Mouse (Mus musculus) MEL (cell line): ENCODE data around the gene Nptxr. TPM values are rescaled to one million over a fixed set of nuclear protein-coding genes. Genes with fewer than 3 reads are reported as not detected.
"Not testable (repeated sequence)": the region's sequence is repeated elsewhere in the genome, so short reads cannot be mapped to it uniquely, and the experiment has no call there.

Experiments
- DNase-seq: peaks from one replicate; pipeline ENCODE4 v3.0.0; 2011; ENCODE audit warnings: low read depth, low spot score
- H3K27ac ChIP-seq: 2 replicates; pipeline ENCODE4 v1.5.1; 2012; ENCODE audit warnings: low read depth, mild to moderate bottlenecking, control low read depth, low read length, moderate library complexity; ENCODE audit not compliant: control insufficient read depth
- H3K27me3 ChIP-seq, 2 experiments: fragments of 150-350 bp in 1 of 2; sonication (generic) in 1 of 2; 2 replicates each; pipeline ENCODE4 v1.6.1; 2012; ENCODE audit warnings: low read length in 2 of 2, mild to moderate bottlenecking in 2 of 2, improper control_type of control experiment in 1 of 2, moderate library complexity in 1 of 2; ENCODE audit not compliant: insufficient read depth in 2 of 2, control insufficient read depth in 1 of 2
- H3K36me3 ChIP-seq, 2 experiments: 2 replicates each; pipeline ENCODE4 v1.6.1; 2012 to 2014; ENCODE audit warnings: low read length in 2 of 2, improper control_type of control experiment in 1 of 2, inconsistent platforms in 1 of 2, mild to moderate bottlenecking in 1 of 2; ENCODE audit not compliant: insufficient read depth in 2 of 2, control insufficient read depth in 1 of 2
- H3K4me1 ChIP-seq, 2 experiments: fragments of 150-350 bp in 1 of 2; sonication (generic) in 1 of 2; 2 replicates each; pipeline ENCODE4 v1.6.1; 2012; ENCODE audit warnings: low read length in 2 of 2, improper control_type of control experiment in 1 of 2, mild to moderate bottlenecking in 1 of 2; ENCODE audit not compliant: insufficient read depth in 2 of 2, control insufficient read depth in 1 of 2
- H3K4me3 ChIP-seq, 2 experiments: fragments of 150-350 bp in 1 of 2; sonication (generic) in 1 of 2; 2 replicates each; pipeline ENCODE4 v1.5.1; 2012; ENCODE audit warnings: low read depth in 2 of 2, low read length in 2 of 2, mild to moderate bottlenecking in 2 of 2, moderate library complexity in 2 of 2, control low read depth in 1 of 2, improper control_type of control experiment in 1 of 2; ENCODE audit not compliant: control insufficient read depth in 1 of 2, insufficient read depth in 1 of 2
- H3K79me2 ChIP-seq: 2 replicates; pipeline ENCODE4 v1.6.1; 2012; ENCODE audit warnings: mild to moderate bottlenecking, low read length, moderate library complexity; ENCODE audit not compliant: control insufficient read depth, poor library complexity, insufficient read depth
- H3K9ac ChIP-seq: 2 replicates; pipeline ENCODE4 v1.6.1; 2012; ENCODE audit warnings: low read depth, mild to moderate bottlenecking, control low read depth, low read length, moderate library complexity; ENCODE audit not compliant: control insufficient read depth, poor library complexity, severe bottlenecking
- H3K9me3 ChIP-seq: fragments of 150-350 bp; sonication (generic); replicated peaks from 2 replicates; pipeline ENCODE4 v1.6.1; 2012; ENCODE audit warnings: mild to moderate bottlenecking, low read length, improper control_type of control experiment, moderate library complexity; ENCODE audit not compliant: insufficient read depth
- E2F4 ChIP-seq: IDR thresholded peaks from 2 replicates; pipeline ENCODE4 v1.6.1; 2011; ENCODE audit warnings: low read depth, low read length, improper control_type of control experiment, borderline replicate concordance
- EP300 ChIP-seq, 2 experiments: IDR thresholded peaks; 2 replicates each; pipeline ENCODE4 v1.6.1; 2011; ENCODE audit warnings: improper control_type of control experiment in 2 of 2, low read length in 2 of 2, low read depth in 1 of 2, mild to moderate bottlenecking in 1 of 2
- ETS1 ChIP-seq: IDR thresholded peaks from 2 replicates; pipeline ENCODE4 v1.6.1; 2012; ENCODE audit warnings: low read depth, mild to moderate bottlenecking, inconsistent platforms, low read length, improper control_type of control experiment, moderate library complexity
- GABPA ChIP-seq: IDR thresholded peaks from 2 replicates; pipeline ENCODE4 v1.6.1; 2012; ENCODE audit warnings: low read depth, mild to moderate bottlenecking, inconsistent platforms, low read length, improper control_type of control experiment, moderate library complexity
- JUND ChIP-seq: IDR thresholded peaks from 2 replicates; pipeline ENCODE4 v1.6.1; 2011; ENCODE audit warnings: low read depth, mild to moderate bottlenecking, improper control_type of control experiment, low read length
- KAT2A ChIP-seq: conservative IDR thresholded peaks from 2 replicates; pipeline ENCODE4 v1.6.1; 2012; ENCODE audit warnings: low read depth, low read length, improper control_type of control experiment, inconsistent platforms
- MAFK ChIP-seq: IDR thresholded peaks from 2 replicates; pipeline ENCODE4 v1.6.1; 2011; ENCODE audit warnings: low read depth, mild to moderate bottlenecking, low read length, improper control_type of control experiment, borderline replicate concordance
- MAX ChIP-seq: IDR thresholded peaks from 2 replicates; pipeline ENCODE4 v1.6.1; 2011; ENCODE audit warnings: low read length, improper control_type of control experiment
- MAZ ChIP-seq: IDR thresholded peaks from 2 replicates; pipeline ENCODE4 v1.6.1; 2012; ENCODE audit warnings: low read depth, mild to moderate bottlenecking, inconsistent platforms, low read length, improper control_type of control experiment
- NELFE ChIP-seq: IDR thresholded peaks from 2 replicates; pipeline ENCODE4 v1.6.1; 2011; ENCODE audit warnings: low read depth, low read length, improper control_type of control experiment
- NRF1 ChIP-seq: IDR thresholded peaks from 2 replicates; pipeline ENCODE4 v1.6.1; 2014; ENCODE audit warnings: low read depth, mild to moderate bottlenecking, inconsistent platforms, low read length, improper control_type of control experiment, moderate library complexity; ENCODE audit not compliant: poor library complexity, insufficient read depth, severe bottlenecking
- POLR2A ChIP-seq, 2 experiments: IDR thresholded peaks; 2 replicates each; pipeline ENCODE4 v1.6.1; 2011 to 2012; ENCODE audit warnings: low read length in 2 of 2, mild to moderate bottlenecking in 2 of 2, control low read depth in 1 of 2, improper control_type of control experiment in 1 of 2, low read depth in 1 of 2, moderate library complexity in 1 of 2; ENCODE audit not compliant: control insufficient read depth in 1 of 2, insufficient read depth in 1 of 2, poor library complexity in 1 of 2
- RCOR1 ChIP-seq: IDR thresholded peaks from 2 replicates; pipeline ENCODE4 v1.6.1; 2012; ENCODE audit warnings: low read depth, mild to moderate bottlenecking, inconsistent platforms, low read length, improper control_type of control experiment
- USF1 ChIP-seq: IDR thresholded peaks from 2 replicates; pipeline ENCODE4 v1.6.1; 2014; ENCODE audit warnings: low read depth, mild to moderate bottlenecking, inconsistent platforms, low read length, improper control_type of control experiment, moderate library complexity
- ZC3H11A ChIP-seq: IDR thresholded peaks from 2 replicates; pipeline ENCODE4 v1.6.1; 2012; ENCODE audit warnings: low read depth, mild to moderate bottlenecking, inconsistent platforms, low read length, improper control_type of control experiment
- ZKSCAN1 ChIP-seq: IDR thresholded peaks from 2 replicates; pipeline ENCODE4 v1.6.1; 2012; ENCODE audit warnings: low read depth, mild to moderate bottlenecking, inconsistent platforms, low read length, improper control_type of control experiment, moderate library complexity
- ZMIZ1 ChIP-seq: IDR thresholded peaks from 2 replicates; pipeline ENCODE4 v1.6.1; 2012; ENCODE audit warnings: low read depth, mild to moderate bottlenecking, inconsistent platforms, low read length, improper control_type of control experiment, moderate library complexity
- ZNF384 ChIP-seq: IDR thresholded peaks from 2 replicates; pipeline ENCODE4 v1.6.1; 2012; ENCODE audit warnings: low read depth, mild to moderate bottlenecking, inconsistent platforms, low read length, improper control_type of control experiment
- polyA plus RNA-seq, 2 experiments: library from polyadenylated mRNA; stranded (reverse) in 1 of 2; unstranded in 1 of 2; fragments of >175 nt in 1 of 2; fragments of >200 nt in 1 of 2; gene quantifications; 2 replicates each; pipeline versions ENCODE4 v1.2.1 to v1.2.4; 2012; ENCODE audit warnings: low replicate concordance in 2 of 2, low read depth in 1 of 2; ENCODE audit not compliant: insufficient read length in 2 of 2, insufficient read depth in 1 of 2, missing spikeins in 1 of 2
- total RNA-seq: library from RNA; depleted of rRNA; stranded (reverse); fragments of 300-350 nt; gene quantifications from 2 replicates; pipeline ENCODE4 v1.2.3, GENCODE M21; 2012

The Nptxr gene
- total and polyA plus RNA-seq, 3 experiments, result 0.04 to 0.33 TPM; not detected in 1

GRCm38 (mm10) chr15:79813666-79814258 is 9.2 kb upstream of the Nptxr start:
- DNase-seq, result no peak
- H3K36me3 ChIP-seq, result no peaks in the 10 kb centered on the region
- peaks cover 7% of the 10 kb centered on the region in 2 experiments; a peak in 3 of 4 replicates for H3K27me3 ChIP-seq
- H3K27ac ChIP-seq, result no peak overlapping the region
- no peak overlapping the region for H3K9ac ChIP-seq
- H3K4me1 ChIP-seq, result no peaks in the 10 kb centered on the region
- TF ChIP-seq MAX (no peak), MAZ (no peak), JUND (no peak), MAFK (no peak), ZC3H11A (no peak), E2F4 (no peak), GABPA (no peak), KAT2A (no peak), ZNF384 (no peak), NELFE (no peak)
- H3K4me3 ChIP-seq, result no peak overlapping the region
- H3K9me3 ChIP-seq, result no peaks in the 10 kb centered on the region
- H3K79me2 ChIP-seq, result no peaks in the 10 kb centered on the region

GRCm38 (mm10) chr15:79812840-79813239 is 8.3 kb upstream of the Nptxr start:
- H3K4me1 ChIP-seq, H3K36me3 ChIP-seq, H3K9ac ChIP-seq, H3K9me3 ChIP-seq, H3K27ac ChIP-seq, H3K79me2 ChIP-seq, H3K27me3 ChIP-seq, H3K4me3 ChIP-seq, DNase-seq: not testable (repeated sequence)

GRCm38 (mm10) chr15:79810997-79811396 is 6.4 kb upstream of the Nptxr start:
- peaks cover 7% of the 10 kb centered on the region in 2 experiments for H3K27me3 ChIP-seq
- no peak overlapping the region for H3K4me3 ChIP-seq
- H3K9me3 ChIP-seq, result no peaks in the 10 kb centered on the region
- TF ChIP-seq NRF1 (no peak), ETS1 (no peak), ZNF384 (no peak), KAT2A (no peak), POLR2A (IDR thresholded peaks at IDR 0.05; ENCODE audit: control insufficient read depth in 1 of 2, insufficient read depth in 1 of 2, low read depth in 1 of 2, low read length in 2 of 2, poor library complexity in 1 of 2) (no peak), RCOR1 (no peak), ZMIZ1 (no peak), ZC3H11A (no peak), MAZ (no peak), JUND (no peak), ZKSCAN1 (no peak), USF1 (no peak), EP300 (IDR thresholded peaks at IDR 0.05; ENCODE audit: low read depth in 1 of 2, low read length in 2 of 2) (no peak)
- TF ChIP-seq, all 39 proteins: peak for 0
- no peak overlapping the region for H3K27ac ChIP-seq
- no peak for DNase-seq
- H3K36me3 ChIP-seq, result no peaks in the 10 kb centered on the region
- H3K9ac ChIP-seq, result no peak overlapping the region
- H3K79me2 ChIP-seq, result no peaks in the 10 kb centered on the region
- H3K4me1 ChIP-seq, result no peaks in the 10 kb centered on the region
